Mouse (Mus musculus) myocyte (in vitro differentiated cells): ENCODE results near the gene Gm11020.

Source experiments
- CEBPB ChIP-seq: IDR thresholded peaks from 2 replicates; pipeline ENCODE4 v1.6.1; 2011; ENCODE audit warnings: mild to moderate bottlenecking, moderate library complexity; ENCODE audit not compliant: poor library complexity, insufficient read depth, severe bottlenecking
- E2F4 ChIP-seq: IDR thresholded peaks from one replicate; pipeline ENCODE4 v1.6.1; 2011; ENCODE audit warnings: mild to moderate bottlenecking, control low read depth, moderate library complexity; ENCODE audit not compliant: insufficient read depth
- MAX ChIP-seq: IDR thresholded peaks from one replicate; pipeline ENCODE4 v1.6.1; 2011; ENCODE audit warnings: low read depth, mild to moderate bottlenecking, control low read depth
- MYOG ChIP-seq, 3 experiments: IDR thresholded peaks; one replicate each; pipeline ENCODE4 v1.6.1; 2011; ENCODE audit warnings: control low read depth in 2 of 3, low read depth in 2 of 3, mild to moderate bottlenecking in 2 of 3; ENCODE audit not compliant: insufficient read length in 2 of 3, control insufficient read depth in 1 of 3, insufficient read depth in 1 of 3
- POLR2A ChIP-seq: IDR thresholded peaks from one replicate; pipeline ENCODE4 v1.6.1; 2011; ENCODE audit warnings: low read depth, mild to moderate bottlenecking, control low read depth, moderate library complexity; ENCODE audit not compliant: insufficient read length
- POLR2AphosphoS2 ChIP-seq: IDR thresholded peaks from one replicate; pipeline ENCODE4 v1.6.1; 2011; ENCODE audit warnings: low read depth, control low read depth; ENCODE audit not compliant: insufficient read length
- REST ChIP-seq: IDR thresholded peaks from one replicate; pipeline ENCODE4 v1.6.1; 2011; ENCODE audit warnings: mild to moderate bottlenecking, control low read depth, moderate library complexity; ENCODE audit not compliant: insufficient read depth, insufficient read length
- TCF12 ChIP-seq: IDR thresholded peaks from one replicate; pipeline ENCODE4 v1.6.1; 2011; ENCODE audit warnings: mild to moderate bottlenecking, control low read depth; ENCODE audit not compliant: poor library complexity, insufficient read depth, severe bottlenecking
- USF1 ChIP-seq: IDR thresholded peaks from one replicate; pipeline ENCODE4 v1.6.1; 2011; ENCODE audit warnings: low read depth, mild to moderate bottlenecking, control low read depth, moderate library complexity

DNA sequence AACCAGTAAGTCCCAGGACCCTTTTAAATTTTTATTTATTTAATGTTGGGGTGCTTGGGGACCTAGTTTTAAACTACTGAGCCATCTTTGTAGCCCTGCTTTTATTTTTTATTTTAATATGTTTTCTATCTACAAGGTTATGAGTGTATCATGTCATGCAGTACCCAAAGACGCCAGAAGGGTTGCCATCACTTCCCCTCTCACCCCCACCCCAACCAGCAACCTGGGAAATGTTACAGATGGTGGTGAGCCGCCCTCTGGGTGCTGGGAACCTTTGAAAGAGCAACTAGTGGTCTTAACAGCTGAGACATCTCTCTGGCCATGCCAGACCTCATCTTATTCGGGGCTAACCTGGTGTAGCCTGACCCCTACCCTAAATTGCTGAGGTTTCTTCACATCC is 16.5 kb downstream of the Gm11020 start:
- no peak for TF ChIP-seq E2F4
- no peak for TF ChIP-seq POLR2A
- TF ChIP-seq CEBPB: no peak
- no peak for TF ChIP-seq USF1
- TF ChIP-seq TCF12: no peak
- no peak for TF ChIP-seq MAX
- TF ChIP-seq REST: no peak
- TF ChIP-seq POLR2AphosphoS2: no peak
- TF ChIP-seq MYOG (IDR thresholded peaks at IDR 0.05; ENCODE audit: control insufficient read depth in 1 of 3, insufficient read depth in 1 of 3, insufficient read length in 2 of 3, low read depth in 2 of 3): no peak
